8 mouse cellular contexts compared by ENCODE assay signal in genomic region chr17:27120561-27121024, GRCm38 (mm10). TPM values are rescaled to one million over a fixed set of nuclear protein-coding genes. Genes with fewer than 3 reads are reported as not detected.
DNase-seq lines count a peak whose midpoint lies in the region; ATAC-seq and TF ChIP-seq lines count a peak whose summit lies in the region.

No protein-coding gene starts in this region.

- no peak for ATAC-seq in embryonic facial prominence, embryonic 12.5 days (ENCODE audit: insufficient number of reproducible peaks, insufficient read depth, low FRiP score, low TSS enrichment)
- ATAC-seq in megakaryocyte progenitor cell, adult 5-6 weeks (replicated peaks; ENCODE audit: poor library complexity), result no peak

- no peaks in the 10 kb centered on the region for H3K9me3 ChIP-seq in E14TG2a.4 (ENCODE audit: low read length)
- no peaks in the 10 kb centered on the region for H3K9me3 ChIP-seq in embryonic facial prominence, embryonic 12.5 days

- H3K9ac ChIP-seq in embryonic facial prominence, embryonic 12.5 days, result 0 out of 2 replicates have a peak overlapping the region, but pooled peaks have one; percentile 10

- TF ChIP-seq CTCF in E14TG2a.4 (conservative IDR thresholded peaks at IDR 0.05; ENCODE audit: low read length), result peak; percentile 90

- peaks cover 98% of the 10 kb centered on the region for H3K36me3 ChIP-seq in E14TG2a.4 (ENCODE audit: insufficient read depth, low read length)
- peaks cover 60% of the 10 kb centered on the region for H3K36me3 ChIP-seq in embryonic facial prominence, embryonic 12.5 days

- H3K27ac ChIP-seq in embryonic facial prominence, embryonic 12.5 days, result no peak overlapping the region

- 10% methylated on average over 18 of the region's 18 CpGs for WGBS in embryonic facial prominence, embryonic 12.5 days

- peak overlapping the region; percentile 45 for H3K4me3 ChIP-seq in E14TG2a.4 (replicated peaks; ENCODE audit: low read length)
- no peak overlapping the region for H3K4me3 ChIP-seq in embryonic facial prominence, embryonic 12.5 days

- DNase-seq in adrenal gland, postnatal 14 days, result peak; percentile 89
- peak; percentile 50 for DNase-seq in heart, adult 8-10 months (ENCODE audit: low spot score)
- DNase-seq in kidney, postnatal 25 days, result peak; percentile 80 to 81
- peak; percentile 86 for DNase-seq in lung, postnatal 10 days
- DNase-seq in retina, postnatal 1 day, result peak; percentile 79

- 0 out of 2 replicates have a peak overlapping the region, but pooled peaks have one; percentile 14 for H3K4me2 ChIP-seq in embryonic facial prominence, embryonic 12.5 days (replicated peaks)

- peaks cover 80% of the 10 kb centered on the region for H3K4me1 ChIP-seq in E14TG2a.4 (replicated peaks; ENCODE audit: low read depth, low read length)
- H3K4me1 ChIP-seq in embryonic facial prominence, embryonic 12.5 days, result peaks cover 17% of the 10 kb centered on the region

- no peaks in the 10 kb centered on the region for H3K27me3 ChIP-seq in E14TG2a.4 (ENCODE audit: insufficient read depth, low read length)
- no peaks in the 10 kb centered on the region for H3K27me3 ChIP-seq in embryonic facial prominence, embryonic 12.5 days

RNA-seq across cellular contexts. Expression of gene Uqcc2, which starts 13.1 kb away (rescaled TPM):
- total RNA-seq in adrenal gland, postnatal 14 days (2021), result 162 and 182 TPM in 2 replicates
- polyA plus RNA-seq in embryonic facial prominence, embryonic 12.5 days (2016; fragmentation: Nextera tagmentation; extraction: Ambion mirVana), result 340 and 372 TPM in 2 replicates
- total RNA-seq in heart, adult 8-10 months (2022), result 100 to 1,000 TPM; 333 to 355 (median 345) TPM
- total RNA-seq in megakaryocyte progenitor cell, adult 5-6 weeks (2015), result 134 and 138 TPM in 2 replicates
- 154 and 170 TPM in 2 replicates for total RNA-seq in megakaryocyte progenitor cell, adult 5-6 weeks (2017)

RNA-seq across cellular contexts. Expression of gene Ip6k3, which starts 47.0 kb away (rescaled TPM):
- 0.53 and 0.56 TPM in 2 replicates for total RNA-seq in adrenal gland, postnatal 14 days (2021)
- 0.13 and 0.35 TPM in 2 replicates for polyA plus RNA-seq in embryonic facial prominence, embryonic 12.5 days (2016; fragmentation: Nextera tagmentation; extraction: Ambion mirVana)
- 1 to 10 TPM; 3.7 to 9.2 (median 4.8) TPM for total RNA-seq in heart, adult 8-10 months (2022)
- not detected in 2 replicates for total RNA-seq in megakaryocyte progenitor cell, adult 5-6 weeks (2015)
- total RNA-seq in megakaryocyte progenitor cell, adult 5-6 weeks (2017), result not detected in 2 replicates
